Mouse (Mus musculus) thymus, postnatal 14 days (tissue): ENCODE measurements around the gene Josd1.
"Not testable (repeated sequence)": the region's sequence is repeated elsewhere in the genome, so short reads cannot be mapped to it uniquely, and the experiment has no call there.

Experiments
- DNase-seq: peaks from one replicate; pipeline ENCODE4 v3.0.0; 2021

Josd1 gene

GRCm38 (mm10) chr15:79691023-79691508 lies 3.3 kb upstream of the Josd1 start:
- DNase-seq = peak; percentile 60

GRCm38 (mm10) chr15:79690426-79691022 lies 2.8 kb upstream of the Josd1 start, which contains the start of gene Gtpbp1:
Gene Gtpbp1, plus strand, starts transcription at chr15:79690845.
- DNase-seq = peak; percentile 94

- DNase-seq = no peak
Observed at GRCm38 (mm10) chr15:79689662-79690425, 2.1 kb upstream of the Josd1 start.

GRCm38 (mm10) chr15:79688268-79688956 lies 693 bp upstream of the Josd1 start:
- DNase-seq = no peak

- no peak for DNase-seq
Observed at GRCm38 (mm10) chr15:79687175-79687574, 544 bp downstream of the Josd1 start.

- no peak for DNase-seq
Observed at GRCm38 (mm10) chr15:79686046-79686869, 1.5 kb downstream of the Josd1 start.

- DNase-seq = no peak
Observed at GRCm38 (mm10) chr15:79685141-79685641, 2.5 kb downstream of the Josd1 start.

GRCm38 (mm10) chr15:79684616-79685015 lies 3.1 kb downstream of the Josd1 start:
- no peak for DNase-seq

- no peak for DNase-seq
Observed at GRCm38 (mm10) chr15:79683707-79684465, 3.8 kb downstream of the Josd1 start.

GRCm38 (mm10) chr15:79683146-79683545 lies 4.6 kb downstream of the Josd1 start:
- no peak for DNase-seq

GRCm38 (mm10) chr15:79681973-79682372 lies 5.7 kb downstream of the Josd1 start:
- DNase-seq = no peak

- no peak for DNase-seq
Observed at GRCm38 (mm10) chr15:79677936-79678335, 9.8 kb downstream of the Josd1 start.

- not testable (repeated sequence) for DNase-seq
Observed at GRCm38 (mm10) chr15:79671828-79672348, 15.8 kb downstream of the Josd1 start.

- no peak for DNase-seq
Observed at GRCm38 (mm10) chr15:79670972-79671299, 16.8 kb downstream of the Josd1 start.

- peak; percentile 92 for DNase-seq
Observed at GRCm38 (mm10) chr15:79670249-79670971, 17.3 kb downstream of the Josd1 start, which contains the start of gene Tomm22. Gene Tomm22, plus strand, starts transcription at chr15:79670861.

- DNase-seq = no peak
Observed at GRCm38 (mm10) chr15:79669195-79669594, 18.5 kb downstream of the Josd1 start.

GRCm38 (mm10) chr15:79664666-79665065 lies 23.1 kb downstream of the Josd1 start:
- no peak for DNase-seq

- peak; percentile 66 for DNase-seq
Observed at GRCm38 (mm10) chr15:79661852-79662251, 25.9 kb downstream of the Josd1 start.

- DNase-seq = peak; percentile 95
Observed at GRCm38 (mm10) chr15:79658531-79659375, 29.0 kb downstream of the Josd1 start, which contains the start of the genes Fam227a and Cby1. Gene Fam227a, minus strand, starts transcription at chr15:79658956. Gene Cby1, plus strand, starts transcription at chr15:79659199.
